Mouse (Mus musculus) cerebellum, adult 2 months (tissue): ENCODE measurements at regions not wholly inside any gene's neighbourhood (a gene's known extent, or its start where the extent isn't known, plus 50 kb on each side); places are given as distances from the start of the nearest gene placed in this dataset.

Experiments
- DNase-seq, 2 experiments: peaks; one replicate each; pipeline ENCODE4 v3.0.0; 2021
- H3K27ac ChIP-seq: fragments of 200-500 bp; 2 replicates; pipeline ENCODE4 v1.5.1; 2012; ENCODE audit warnings: low read length, control low read depth, inconsistent platforms; ENCODE audit not compliant: insufficient read depth
- H3K27me3 ChIP-seq: fragments of 200-500 bp; 2 replicates; pipeline ENCODE4 v1.6.1; 2012; ENCODE audit warnings: inconsistent platforms, mild to moderate bottlenecking, low read length, moderate library complexity; ENCODE audit not compliant: control insufficient read depth, insufficient read depth
- H3K4me1 ChIP-seq: fragments of 200-500 bp; 2 replicates; pipeline ENCODE4 v1.6.1; 2011; ENCODE audit warnings: low read length; ENCODE audit not compliant: control insufficient read depth, insufficient read depth
- H3K4me3 ChIP-seq: fragments of 200-500 bp; replicated peaks from 2 replicates; pipeline ENCODE3; 2011; ENCODE audit warnings: mild to moderate bottlenecking, low read depth, low read length, control low read depth; ENCODE audit not compliant: insufficient read depth
- CTCF ChIP-seq: fragments of 200-500 bp; IDR thresholded peaks from 2 replicates; pipeline ENCODE4 v1.5.1; 2011; ENCODE audit warnings: low read depth, mild to moderate bottlenecking, control low read depth, low read length, moderate library complexity, borderline replicate concordance; ENCODE audit not compliant: insufficient read depth
- POLR2A ChIP-seq: fragments of 200-500 bp; IDR thresholded peaks from 2 replicates; pipeline ENCODE4 v1.6.1; 2011; ENCODE audit warnings: low read length, control low read depth, borderline replicate concordance; ENCODE audit not compliant: insufficient read depth
- WGBS: fragments of 180-500 bp; shearing (Covaris S2); methylation state at CpG from one replicate; pipeline ENCODE4 v1.1.7; 2018; 5-methylcytosine and 5-hydroxymethylcytosine counted together

DNA sequence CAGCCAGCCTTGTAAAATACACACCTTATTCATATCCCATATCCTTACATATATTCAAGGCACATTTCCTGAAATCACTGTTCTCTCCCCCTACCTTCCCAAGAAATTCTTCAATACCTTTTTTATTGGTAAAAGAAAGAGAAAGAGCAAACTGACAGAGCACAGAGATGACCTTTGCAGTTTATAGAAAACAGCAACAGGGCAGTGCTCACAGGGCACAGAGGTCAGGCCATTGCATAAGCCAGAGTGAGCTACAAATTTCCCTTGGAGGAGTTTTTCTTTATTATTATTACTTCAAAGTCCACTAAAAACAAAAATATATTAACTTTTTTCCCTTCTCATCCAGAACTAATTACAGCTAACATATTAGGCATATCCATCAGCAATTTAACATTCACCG, 182.5 kb downstream of the Spata18 start:
- Histone ChIP-seq H3K4me1 (no peaks in the 10 kb centered on the region), H3K4me3 (no peak overlapping the region), H3K27ac (no peak overlapping the region), H3K27me3 (no peaks in the 10 kb centered on the region)
- 97% methylated on average over 1 of the region's 1 CpGs for WGBS
- DNase-seq: no peak
- TF ChIP-seq POLR2A (no peak), CTCF (no peak)

DNA sequence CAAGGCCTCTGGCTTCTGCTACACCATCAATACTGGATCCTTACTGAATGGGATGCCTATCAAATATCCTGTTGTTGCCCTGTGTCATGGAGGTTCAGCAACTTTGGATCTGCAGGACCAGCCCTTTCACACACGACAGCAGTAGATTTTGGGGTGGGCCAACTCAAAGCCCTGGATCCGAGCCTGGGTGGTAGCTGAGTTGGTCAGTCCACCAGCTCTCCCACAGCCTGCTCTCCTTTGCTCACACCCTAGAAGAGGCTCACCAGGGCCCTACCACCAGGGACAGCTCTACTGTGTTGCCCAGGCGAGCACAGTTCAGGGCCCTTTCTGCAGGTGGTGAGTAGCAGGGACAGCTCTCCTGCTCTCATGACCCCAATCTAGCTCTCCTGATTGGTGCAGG, 192.6 kb downstream of the Spata18 start:
- Histone ChIP-seq H3K4me1 (no peaks in the 10 kb centered on the region), H3K4me3 (no peak overlapping the region), H3K27me3 (no peaks in the 10 kb centered on the region), H3K27ac (no peak overlapping the region)
- no peak for DNase-seq
- WGBS: 92% methylated on average over 3 of the region's 3 CpGs
- no peak for TF ChIP-seq CTCF
- TF ChIP-seq POLR2A: no peak

DNA sequence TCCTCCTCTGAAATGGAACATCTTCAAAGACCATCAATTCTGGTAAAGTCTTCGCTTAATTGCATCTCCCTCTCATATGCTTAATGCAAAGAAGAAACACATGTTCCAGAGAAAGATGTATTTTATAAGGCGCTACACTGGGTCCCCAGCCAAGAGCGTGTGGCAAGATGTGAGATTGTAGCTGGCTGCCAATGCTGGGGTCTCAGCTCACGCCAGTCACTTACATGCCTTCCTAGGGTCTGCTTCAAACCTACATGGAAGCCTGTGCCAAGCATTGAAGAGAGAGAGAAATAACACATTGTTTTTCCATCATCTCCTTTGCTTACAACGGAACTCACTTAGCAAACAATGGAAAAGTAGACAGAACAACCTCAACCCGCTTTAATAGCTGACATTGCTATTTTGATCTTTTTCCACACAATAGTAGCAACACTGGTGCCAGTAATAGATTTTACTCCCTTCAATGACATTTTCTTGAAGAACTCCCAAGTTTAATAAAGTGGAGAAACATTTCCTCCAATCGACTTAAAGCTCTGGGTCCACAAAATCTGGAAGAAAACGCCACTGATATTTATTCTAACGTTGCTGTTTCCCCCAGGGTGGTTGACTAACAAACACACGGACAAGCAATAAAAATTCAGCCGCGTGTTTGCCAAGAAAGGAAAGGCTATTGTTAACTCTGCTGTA, 195.1 kb downstream of the Spata18 start:
- H3K27me3 ChIP-seq: no peaks in the 10 kb centered on the region
- H3K4me1 ChIP-seq: no peaks in the 10 kb centered on the region

DNA sequence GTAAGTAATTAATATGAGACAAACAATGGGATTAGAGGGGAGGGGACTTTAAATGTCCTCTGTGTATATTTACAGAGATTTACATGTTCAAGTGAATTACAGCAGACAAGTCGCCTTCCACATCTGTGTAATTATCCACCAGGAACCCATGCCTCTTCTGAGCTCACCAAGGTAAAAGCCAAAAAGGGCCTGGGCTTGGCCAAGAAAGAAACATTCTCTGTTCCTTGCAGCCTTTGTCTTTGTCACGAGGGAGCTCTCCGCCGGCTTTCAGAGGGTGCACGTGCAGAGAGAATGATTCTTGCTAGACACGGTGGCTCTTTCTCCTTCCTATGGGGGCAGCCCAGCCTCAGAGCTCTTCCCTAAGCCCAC, 195.6 kb downstream of the Spata18 start:
- 48% methylated on average over 6 of the region's 6 CpGs for WGBS
- TF ChIP-seq POLR2A (no peak), CTCF (no peak)
- H3K27me3 ChIP-seq: no peaks in the 10 kb centered on the region
- no peaks in the 10 kb centered on the region for H3K4me1 ChIP-seq
- DNase-seq: no peak
- H3K27ac ChIP-seq: no peak overlapping the region
- H3K4me3 ChIP-seq: no peak overlapping the region

More for the DNA sequence above, 195.1 kb downstream of the Spata18 start:
- no peak for DNase-seq
- TF ChIP-seq POLR2A (no peak), CTCF (no peak)
- 38% methylated on average over 12 of the region's 12 CpGs for WGBS
- H3K27ac ChIP-seq: no peak overlapping the region
- no peak overlapping the region for H3K4me3 ChIP-seq

DNA sequence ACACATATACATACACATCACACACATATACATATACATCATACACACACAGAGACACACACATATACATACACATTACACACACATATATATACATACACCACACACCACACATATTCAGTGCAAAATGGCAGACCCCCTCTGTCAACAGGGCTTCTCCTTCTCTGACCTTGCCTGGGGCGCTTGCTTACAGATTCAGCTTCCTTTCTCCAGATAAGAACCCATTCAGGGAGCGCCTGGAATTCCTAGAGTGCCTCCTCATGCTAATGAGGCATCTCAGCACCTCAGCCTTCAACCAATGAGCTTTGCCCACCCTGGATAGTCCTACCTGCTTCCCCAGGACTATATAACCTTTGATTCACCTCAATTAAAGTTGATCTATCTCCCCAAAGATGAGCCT, 200.3 kb downstream of the Spata18 start:
- WGBS: 96% methylated on average over 2 of the region's 2 CpGs
- Histone ChIP-seq H3K27ac (no peak overlapping the region), H3K27me3 (no peaks in the 10 kb centered on the region), H3K4me3 (no peak overlapping the region), H3K4me1 (no peaks in the 10 kb centered on the region)
- no peak for TF ChIP-seq CTCF
- no peak for TF ChIP-seq POLR2A
- no peak for DNase-seq

- 15% methylated on average over 22 of the region's 22 CpGs for WGBS
- H3K4me1 ChIP-seq: no peaks in the 10 kb centered on the region
- H3K27ac ChIP-seq: no peak overlapping the region
- peak; percentile 93 for TF ChIP-seq CTCF
- no peak for TF ChIP-seq POLR2A
- no peaks in the 10 kb centered on the region for H3K27me3 ChIP-seq
- peak overlapping the region; percentile 44 for H3K4me3 ChIP-seq
- peak; percentile 77 to 81 for DNase-seq
These were observed 203.0 kb downstream of the Spata18 start for GRCm38 (mm10) chr5:73854025-73854773.

- H3K27me3 ChIP-seq: no peaks in the 10 kb centered on the region
- H3K4me3 ChIP-seq: no peak overlapping the region
- DNase-seq: peak; percentile 21 to 23
- no peak for TF ChIP-seq CTCF
- TF ChIP-seq POLR2A: no peak
- 33% methylated on average over 18 of the region's 18 CpGs for WGBS
- H3K4me1 ChIP-seq: no peaks in the 10 kb centered on the region
- H3K27ac ChIP-seq: no peak overlapping the region
These were observed 203.7 kb downstream of the Spata18 start for GRCm38 (mm10) chr5:73854774-73855371.

GRCm38 (mm10) chr5:73859320-73859719, 208.1 kb downstream of the Spata18 start:
- WGBS: 97% methylated on average over 1 of the region's 1 CpGs
- no peak for DNase-seq

More at GRCm38 (mm10) chr5:73859320-73859719, 208.1 kb downstream of the Spata18 start:
- H3K4me3 ChIP-seq: no peak overlapping the region
- TF ChIP-seq CTCF: no peak
- no peak for TF ChIP-seq POLR2A
- H3K27me3 ChIP-seq: no peaks in the 10 kb centered on the region
- no peaks in the 10 kb centered on the region for H3K4me1 ChIP-seq
- no peak overlapping the region for H3K27ac ChIP-seq
